Mouse (Mus musculus): ENCODE measurements at regions not wholly inside any gene's neighbourhood (a gene's known extent, or its start where the extent isn't known, plus 50 kb on each side); places are given as distances from the start of the nearest gene placed in this dataset.

DNA sequence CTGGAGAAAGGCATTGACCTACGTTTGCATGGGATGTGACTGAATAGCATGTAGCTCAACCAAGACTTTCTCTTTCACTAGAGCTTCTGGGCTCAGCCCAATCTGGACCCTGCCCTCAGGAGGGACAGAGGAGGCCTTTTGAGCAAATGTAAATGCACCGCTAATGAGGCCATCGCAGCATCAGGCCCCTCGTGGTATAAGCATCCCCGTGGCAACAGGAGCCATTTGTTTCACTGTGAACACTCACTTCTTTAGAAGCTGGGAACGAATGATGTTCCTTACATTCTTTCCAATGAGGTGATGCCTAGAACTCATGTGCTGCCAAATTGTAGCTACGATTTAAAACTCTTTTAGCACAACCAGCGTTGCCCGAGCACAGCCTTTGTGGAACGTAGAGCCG lies 279.0 kb upstream of the Gjb5 start:
- no peak for DNase-seq (ENCODE audit: low spot score)

DNA sequence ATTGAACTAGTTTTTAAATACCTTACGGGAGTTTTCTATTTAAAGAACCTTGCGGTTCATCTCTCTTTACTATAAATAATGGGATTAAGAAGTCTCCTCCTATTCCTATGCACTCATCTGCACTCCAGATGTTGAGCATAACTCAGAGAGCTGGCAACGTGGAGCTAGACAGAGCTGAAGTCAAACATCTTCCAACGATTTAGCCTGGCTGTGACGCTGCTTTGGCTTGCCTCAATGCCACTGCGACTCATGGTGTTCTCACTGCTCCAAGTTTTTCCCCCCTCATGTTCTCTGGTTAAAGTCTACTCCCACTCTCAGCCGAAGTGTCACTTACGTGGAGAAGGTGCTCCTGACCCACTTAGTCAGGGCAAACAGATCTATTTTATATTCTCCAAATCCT lies 277.3 kb upstream of the Gjb5 start:
- no peak for DNase-seq (ENCODE audit: low spot score)

DNA sequence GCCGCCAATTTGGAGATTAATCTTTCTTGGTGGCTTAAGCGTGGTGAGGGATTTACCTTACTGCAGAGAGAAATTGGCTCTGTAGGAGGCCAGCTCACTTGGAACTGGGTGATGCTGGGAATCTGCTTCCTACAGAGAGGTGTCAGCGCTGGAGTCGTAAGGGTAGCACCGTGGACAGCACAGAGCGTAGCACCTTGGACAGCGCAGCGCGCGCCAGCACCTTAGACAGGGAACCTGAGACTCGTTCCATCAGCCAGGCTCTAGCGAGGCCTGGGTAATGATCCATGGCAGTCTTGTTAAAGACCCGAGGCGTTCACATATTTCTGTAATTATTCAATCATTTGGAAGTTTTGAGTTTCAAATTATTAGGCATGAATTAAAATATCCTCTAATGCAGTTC lies 261.9 kb upstream of the Gjb5 start:
- peak; percentile 47 for DNase-seq (ENCODE audit: low spot score)

- peak; percentile 6 for DNase-seq (ENCODE audit: low spot score)
Measured at GRCm38 (mm10) chr4:127612761-127613160, 254.8 kb upstream of the Gjb5 start.

DNA sequence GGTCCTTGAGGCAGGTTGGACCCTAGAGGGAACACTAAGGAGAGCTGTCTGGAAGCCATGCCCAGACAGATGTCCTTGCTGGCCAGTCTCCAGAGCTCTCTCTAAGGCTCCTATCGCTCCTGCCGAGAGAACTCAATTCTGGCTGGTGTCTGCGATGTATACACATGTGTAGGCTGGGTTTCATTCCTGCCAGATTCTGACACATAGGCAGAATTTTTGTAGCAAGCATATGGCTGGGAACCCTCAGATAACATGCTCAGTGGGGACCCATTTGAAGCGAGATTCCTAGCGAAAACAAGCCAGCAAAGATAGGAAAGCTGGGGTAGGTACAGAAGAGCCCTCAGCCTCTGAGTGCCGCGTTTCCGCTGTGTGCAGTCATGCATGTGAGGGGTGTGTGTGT lies 242.9 kb upstream of the Gjb5 start:
- DNase-seq (ENCODE audit: low spot score) = no peak

DNA sequence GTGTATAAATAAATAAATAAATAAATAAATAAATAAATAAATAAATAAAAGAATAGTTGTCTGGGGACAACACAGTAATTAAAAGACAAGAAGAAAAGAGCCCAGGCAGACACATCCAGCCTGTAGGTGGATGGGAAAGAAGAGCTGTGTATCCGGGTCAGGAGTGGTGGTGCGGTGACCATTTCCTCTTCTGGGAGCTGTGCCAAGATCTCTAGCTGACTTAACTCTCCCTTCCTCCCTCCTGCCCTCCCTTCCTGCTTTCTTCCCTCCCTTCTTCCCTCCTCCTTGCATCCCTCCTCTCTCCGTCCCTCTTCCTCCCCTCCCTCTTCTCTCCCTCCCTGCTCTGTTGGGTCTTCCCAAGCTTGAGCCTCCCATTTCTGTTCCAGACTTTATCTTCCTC lies 240.6 kb upstream of the Gjb5 start:
- no peak for DNase-seq (ENCODE audit: low spot score)

GRCm38 (mm10) chr4:127594081-127594480 lies 236.1 kb upstream of the Gjb5 start:
- no peak for DNase-seq (ENCODE audit: low spot score)

DNA sequence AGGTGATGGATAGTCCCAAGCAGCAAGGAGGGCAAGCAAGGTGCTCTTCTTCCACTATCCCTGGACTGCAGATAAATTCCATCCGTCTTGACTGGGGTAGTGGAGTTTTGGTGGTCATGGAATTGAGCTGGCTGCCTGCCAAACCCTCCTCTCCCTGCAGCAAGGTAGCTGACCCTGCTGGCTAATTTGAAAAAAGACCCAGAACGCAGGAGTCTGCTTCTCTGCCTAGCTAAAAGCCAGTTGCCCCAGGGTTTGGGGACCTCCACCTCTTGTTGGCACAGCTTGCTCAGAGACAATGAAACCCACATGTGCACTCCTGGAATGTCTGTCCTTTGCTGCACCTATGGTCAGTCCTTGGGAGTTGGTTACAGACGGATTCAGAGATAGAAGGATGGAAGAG lies 233.6 kb upstream of the Gjb5 start:
- no peak for DNase-seq (ENCODE audit: low spot score)

DNA sequence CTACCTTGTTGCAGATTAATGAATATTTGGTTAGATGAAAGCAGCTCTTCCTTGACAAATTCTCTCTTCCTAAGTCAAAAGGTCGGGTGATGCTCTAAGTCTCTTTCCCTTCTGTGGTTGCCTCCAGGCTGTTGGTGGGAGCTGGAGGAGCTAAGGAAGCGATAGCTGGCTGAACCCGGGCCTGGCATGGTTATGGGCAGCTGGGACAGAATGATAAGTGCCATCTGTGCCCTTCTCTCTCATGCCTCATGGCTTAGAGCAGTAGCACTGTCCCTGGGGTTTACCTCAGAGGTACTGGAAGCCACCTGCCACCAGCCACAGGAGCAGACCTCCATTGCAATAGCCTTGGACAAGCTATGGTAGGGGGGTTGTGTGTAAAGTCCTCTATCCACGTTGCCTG lies 228.8 kb upstream of the Gjb5 start:
- no peak for DNase-seq (ENCODE audit: low spot score)

DNA sequence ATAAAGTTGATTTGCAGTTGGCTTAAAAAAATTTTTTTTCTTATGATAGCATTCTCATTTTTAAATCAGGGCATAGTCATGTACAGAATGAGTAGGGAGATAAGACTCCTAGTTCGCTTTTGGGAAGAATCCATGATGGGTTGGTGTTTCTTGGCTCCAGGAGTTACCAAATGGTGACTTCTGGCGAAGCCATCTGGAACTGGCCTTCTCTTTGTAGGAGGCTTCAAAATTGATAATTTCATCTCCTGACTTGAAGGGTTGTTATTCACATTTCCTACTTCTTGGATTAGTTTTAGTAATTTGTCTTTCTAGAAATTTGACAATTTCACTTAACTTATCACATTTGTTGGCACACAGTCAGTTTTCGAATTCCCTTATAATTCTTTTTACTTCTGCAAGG lies 218.5 kb upstream of the Gjb5 start:
- DNase-seq (ENCODE audit: low spot score) = no peak

DNA sequence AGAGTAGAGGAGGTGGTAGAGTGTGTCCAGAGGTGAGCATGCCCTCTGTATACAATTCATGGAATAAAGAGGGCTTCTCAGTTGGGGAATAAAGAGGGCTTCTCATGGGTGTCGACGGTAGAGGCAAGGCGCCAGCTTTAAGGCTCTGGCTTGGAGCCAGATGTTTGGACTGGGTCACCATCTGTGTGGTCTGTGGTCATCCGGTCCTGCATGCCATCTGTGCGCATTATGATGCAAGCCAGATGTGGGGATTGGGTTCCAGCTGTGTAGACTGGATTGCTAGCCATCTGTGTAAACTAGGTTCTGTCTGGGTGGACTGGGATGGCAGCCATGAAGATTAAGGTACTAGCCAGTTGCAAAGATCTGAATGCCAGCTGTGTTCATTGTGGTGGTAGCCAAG lies 204.6 kb upstream of the Gjb5 start:
- DNase-seq (ENCODE audit: low spot score) = no peak

DNA sequence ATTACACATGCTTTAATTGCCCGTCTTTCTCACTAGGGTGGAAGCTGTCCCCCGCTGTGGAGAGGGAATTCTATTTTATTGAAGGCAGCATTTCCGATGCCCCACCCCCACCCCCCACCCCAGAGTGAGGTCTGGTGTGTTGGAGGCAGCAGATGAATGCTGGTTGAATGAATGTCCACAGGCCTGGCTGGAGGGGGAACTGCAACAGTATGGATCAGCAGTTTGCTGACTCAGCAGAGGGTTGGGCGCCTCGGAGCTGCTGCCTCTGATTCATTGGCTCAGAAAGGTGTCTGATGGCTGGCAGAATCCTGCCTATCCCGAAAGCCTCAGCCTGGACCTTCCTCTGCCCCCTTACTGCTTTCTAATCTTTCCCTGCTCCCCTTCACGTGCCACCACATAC lies 200.6 kb upstream of the Gjb5 start:
- no peak for DNase-seq (ENCODE audit: low spot score)

DNA sequence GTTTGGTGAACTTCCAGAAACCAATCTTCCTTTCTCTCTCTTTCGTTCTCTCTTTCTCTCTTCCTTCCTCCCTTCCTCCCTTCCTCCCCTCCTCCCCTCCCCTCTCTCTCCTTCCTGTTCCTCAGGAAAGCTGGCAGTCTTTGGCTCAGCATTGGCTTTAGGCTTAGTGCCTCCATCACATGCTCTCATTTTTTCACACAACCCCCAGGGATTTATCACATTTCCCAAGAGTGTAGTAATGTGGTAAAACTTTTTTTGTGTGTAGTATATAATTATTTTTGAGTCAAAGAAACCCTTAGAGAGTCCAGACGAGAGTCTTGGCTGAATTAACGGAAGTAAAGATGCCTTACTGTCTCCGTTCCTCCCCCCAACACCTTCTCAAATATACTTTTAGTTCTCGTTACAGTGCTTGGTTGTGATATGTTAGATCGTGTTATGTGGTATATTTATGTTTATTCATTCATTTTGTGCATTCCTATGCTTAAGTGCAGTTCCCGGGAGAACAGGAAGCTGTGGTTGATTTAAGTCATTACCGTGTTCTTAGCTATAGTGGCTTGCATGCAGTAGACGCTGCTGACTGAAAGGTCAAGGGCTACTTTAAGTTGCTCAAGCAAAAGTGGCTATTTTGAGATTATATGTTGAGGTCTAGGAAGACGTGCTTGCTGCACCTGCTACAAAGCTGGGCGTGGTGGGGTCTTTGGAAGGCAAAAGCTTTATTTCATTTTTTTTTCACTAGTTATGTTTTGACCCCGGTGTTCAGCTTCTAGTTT lies 194.7 kb upstream of the Gjb5 start:
- DNase-seq (ENCODE audit: low spot score) = no peak

DNA sequence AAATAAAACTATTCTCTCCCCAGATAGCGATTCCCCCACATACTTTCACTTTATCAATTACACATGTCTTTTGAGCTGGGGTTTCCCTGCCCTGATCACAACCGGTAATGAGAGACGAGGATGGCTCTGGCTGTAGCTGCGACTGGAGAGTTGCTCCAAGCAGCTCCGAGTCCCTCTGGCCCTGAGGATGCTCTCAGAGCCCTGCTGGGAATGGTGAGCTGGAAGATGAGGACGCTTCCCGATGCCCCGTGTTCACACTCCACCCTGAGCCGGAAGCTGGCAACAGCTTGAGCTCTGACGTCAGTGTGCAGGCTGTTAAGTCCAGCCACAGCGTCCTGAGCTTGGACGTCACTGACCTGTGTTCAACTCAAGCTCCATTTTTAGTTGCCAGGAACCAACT lies 191.6 kb upstream of the Gjb5 start:
- DNase-seq (ENCODE audit: low spot score) = no peak

DNA sequence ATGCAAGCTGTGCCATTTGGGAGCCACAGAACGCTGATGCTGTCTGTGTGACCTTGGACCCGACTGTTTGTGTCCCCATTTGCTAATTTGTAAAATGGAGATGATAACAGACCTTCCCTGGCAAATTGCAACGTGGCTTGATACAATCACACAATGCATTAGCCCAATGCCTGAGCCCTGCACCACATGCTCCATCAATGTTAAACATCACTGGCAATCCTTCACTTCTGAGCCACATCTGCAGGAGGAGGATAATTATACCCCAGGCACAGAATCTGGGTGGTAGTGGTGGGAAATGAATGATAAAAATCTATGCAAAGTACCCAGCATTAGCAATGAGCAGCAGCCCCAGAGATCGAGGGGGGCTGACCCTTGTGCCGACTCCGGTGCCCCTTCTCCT lies 191.0 kb upstream of the Gjb5 start:
- DNase-seq (ENCODE audit: low spot score) = no peak

- DNase-seq (ENCODE audit: low spot score) = no peak
Measured at GRCm38 (mm10) chr4:127545106-127545505, 187.1 kb upstream of the Gjb5 start.

- DNase-seq (ENCODE audit: low spot score) = no peak
Measured at GRCm38 (mm10) chr4:127543276-127543675, 185.3 kb upstream of the Gjb5 start.

GRCm38 (mm10) chr4:127542771-127543170 lies 184.8 kb upstream of the Gjb5 start:
- DNase-seq (ENCODE audit: low spot score) = no peak

GRCm38 (mm10) chr4:127536952-127537351 lies 179.0 kb upstream of the Gjb5 start:
- no peak for DNase-seq (ENCODE audit: low spot score)

DNA sequence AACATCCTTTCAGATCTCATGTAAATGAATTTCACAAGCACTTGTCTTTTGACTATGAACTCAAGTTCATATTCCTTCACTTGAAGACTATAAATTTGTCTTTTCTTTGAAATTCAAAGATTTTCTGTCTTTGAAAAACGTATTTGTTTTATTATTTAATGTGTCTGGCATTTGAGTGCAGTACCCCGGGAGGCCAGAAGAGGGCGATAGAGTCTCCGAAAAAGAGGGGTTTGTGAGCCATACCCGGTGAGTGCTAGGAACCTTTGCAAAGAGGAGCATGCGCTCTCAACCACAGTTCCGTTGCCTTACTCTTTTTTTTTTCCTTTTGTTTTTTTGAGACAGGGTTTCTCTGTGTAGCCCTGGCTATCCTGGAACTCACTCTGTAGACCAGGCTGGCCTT lies 177.6 kb upstream of the Gjb5 start:
- DNase-seq (ENCODE audit: low spot score) = no peak

GRCm38 (mm10) chr4:127534411-127534810 lies 176.4 kb upstream of the Gjb5 start:
- DNase-seq (ENCODE audit: low spot score) = no peak

DNA sequence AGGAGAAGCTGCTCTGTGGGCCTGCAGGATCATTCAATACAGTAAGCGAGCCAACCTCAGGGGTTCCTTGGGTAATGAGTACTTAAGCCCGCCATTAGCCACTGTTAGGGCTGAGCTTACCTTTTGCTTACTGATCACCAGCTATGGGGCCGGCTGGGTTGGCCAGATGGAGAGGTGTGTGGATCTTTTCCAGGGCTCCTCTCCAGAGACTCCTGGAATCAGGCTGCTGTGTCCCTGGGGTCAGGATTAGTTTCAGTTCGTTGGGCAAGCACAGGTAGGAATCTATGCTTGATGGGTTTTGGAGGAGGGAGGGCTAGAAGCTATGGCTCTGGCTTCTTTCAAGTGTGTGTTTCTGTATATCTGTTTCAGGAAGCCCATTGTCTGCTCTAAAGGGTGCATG lies 175.7 kb upstream of the Gjb5 start:
- no peak for DNase-seq (ENCODE audit: low spot score)

DNA sequence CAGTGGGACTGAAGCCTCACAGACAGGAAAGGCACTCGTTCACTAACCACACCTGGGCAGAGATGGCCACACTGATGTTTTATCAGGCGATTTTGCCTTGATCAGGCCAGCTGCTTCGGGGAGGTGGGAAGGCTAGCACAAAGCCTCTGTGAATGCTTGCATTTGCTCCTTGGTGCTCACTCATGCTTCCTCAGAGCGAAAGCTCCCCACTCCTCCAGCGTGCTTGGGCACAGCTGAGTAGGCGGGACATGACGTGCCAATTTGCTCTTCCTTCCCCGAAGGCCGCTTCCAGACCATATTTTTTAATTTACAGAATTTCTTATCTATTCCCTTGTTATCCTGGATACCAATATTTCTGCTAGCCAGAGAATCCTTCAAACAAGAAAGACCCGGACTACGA lies 172.8 kb upstream of the Gjb5 start:
- no peak for DNase-seq (ENCODE audit: low spot score)

DNA sequence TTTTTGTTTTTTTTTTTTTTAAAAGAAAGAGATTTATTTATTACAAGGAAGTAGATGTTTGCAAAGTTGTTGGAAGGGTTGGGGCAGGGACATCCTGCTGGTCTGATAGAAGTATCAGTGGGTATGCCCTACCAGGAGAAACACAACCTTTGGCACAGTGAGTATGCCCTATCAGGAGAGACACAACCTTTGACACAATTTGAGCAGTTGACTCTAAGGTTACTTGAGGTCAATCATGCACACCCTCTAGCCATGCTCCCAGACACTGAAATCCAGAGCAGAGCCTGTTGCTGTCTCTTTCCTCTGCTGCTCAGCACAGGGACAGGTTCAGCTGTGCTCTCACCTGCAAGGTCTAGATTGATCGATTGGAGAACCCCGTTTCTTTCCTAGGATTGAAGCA lies 164.2 kb upstream of the Gjb5 start:
- DNase-seq (ENCODE audit: low spot score) = no peak

DNA sequence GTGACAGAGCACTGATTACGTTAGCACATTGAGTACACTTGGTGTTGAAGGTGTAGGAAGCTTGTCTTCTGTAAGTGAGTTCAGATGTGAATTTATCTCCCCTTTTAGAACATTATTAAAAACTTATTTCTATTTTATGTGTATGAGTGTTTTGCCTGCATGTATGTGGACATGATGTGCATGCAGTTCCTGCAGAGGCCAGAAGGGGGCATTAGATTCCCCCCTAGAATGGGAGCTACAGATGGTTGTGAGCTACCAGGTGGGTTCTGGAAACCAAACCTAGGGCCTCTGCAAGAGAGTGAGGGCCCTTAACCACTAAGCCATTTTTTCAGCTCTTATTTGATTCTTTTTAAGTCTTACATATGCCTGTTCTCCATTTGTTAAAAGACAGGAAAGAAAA lies 160.0 kb upstream of the Gjb5 start:
- DNase-seq (ENCODE audit: low spot score) = no peak
